10 mouse cellular contexts compared by ENCODE assay signal in the genomic region with DNA sequence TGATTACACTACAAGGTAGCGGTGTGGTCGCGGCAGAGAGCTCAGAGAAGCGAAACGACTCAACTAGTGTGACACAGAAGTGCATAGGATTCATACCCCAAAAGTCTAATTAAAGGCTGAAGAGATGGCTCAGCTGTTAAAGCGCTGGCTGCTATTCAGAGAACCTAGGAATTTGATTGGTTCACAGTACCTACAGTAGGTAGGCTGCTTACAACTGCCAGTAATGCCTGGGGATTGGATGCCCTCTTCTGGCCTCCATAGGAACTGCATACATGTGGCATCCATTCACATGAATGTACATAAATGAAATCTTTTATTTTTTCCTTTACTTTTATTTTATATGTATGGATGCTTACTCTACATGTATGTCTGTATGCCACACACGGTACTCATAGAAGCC. TPM values are rescaled to one million over a fixed set of nuclear protein-coding genes. Genes with fewer than 3 reads are reported as not detected.
DNase-seq lines count a peak whose midpoint lies in the region; ATAC-seq lines count a peak whose summit lies in the region.
"Had no signal": no experiment of that assay in that cellular context is flagged by ENCODE, and none has a peak within 500 bp of the region (broad histone marks: within the 10 kb centered on the region; RNA-seq: fewer than 3 reads in every experiment).

No protein-coding gene starts in this region.

- no peak overlapping the region for H3K9ac ChIP-seq in midbrain, embryonic 15.5 days
- H3K9ac ChIP-seq in liver, embryonic 13.5 days = no peak overlapping the region
- H3K9ac ChIP-seq: heart, embryonic 15.5 days; neural tube, embryonic 12.5 days had no signal

- peaks cover 12% of the 10 kb centered on the region for H3K4me1 ChIP-seq in midbrain, embryonic 10.5 days
- peaks cover 11% of the 10 kb centered on the region for H3K4me1 ChIP-seq in midbrain, embryonic 15.5 days
- H3K4me1 ChIP-seq in liver, embryonic 13.5 days (replicated peaks) = peaks cover 19% of the 10 kb centered on the region

- H3K27ac ChIP-seq in midbrain, embryonic 10.5 days (replicated peaks) = no peak overlapping the region
- H3K27ac ChIP-seq in midbrain, embryonic 15.5 days = no peak overlapping the region
- no peak overlapping the region for H3K27ac ChIP-seq in liver, embryonic 13.5 days
- H3K27ac ChIP-seq: heart, embryonic 15.5 days; neural tube, embryonic 12.5 days had no signal

- no peak overlapping the region for H3K4me2 ChIP-seq in midbrain, embryonic 15.5 days
- no peak overlapping the region for H3K4me2 ChIP-seq in liver, embryonic 13.5 days
- H3K4me2 ChIP-seq: heart, embryonic 15.5 days; neural tube, embryonic 12.5 days had no signal

- H3K27me3 ChIP-seq in midbrain, embryonic 10.5 days (ENCODE audit: low read depth, poor library complexity, severe bottlenecking) = peaks cover 37% of the 10 kb centered on the region
- H3K27me3 ChIP-seq in midbrain, embryonic 15.5 days (replicated peaks) = peaks cover 31% of the 10 kb centered on the region
- peaks cover 47% of the 10 kb centered on the region for H3K27me3 ChIP-seq in liver, embryonic 13.5 days

- no peak overlapping the region for H3K4me3 ChIP-seq in midbrain, embryonic 10.5 days
- no peak overlapping the region for H3K4me3 ChIP-seq in midbrain, embryonic 15.5 days
- H3K4me3 ChIP-seq in liver, embryonic 13.5 days (replicated peaks) = no peak overlapping the region
- H3K4me3 ChIP-seq: heart, embryonic 15.5 days; neural tube, embryonic 12.5 days had no signal

- no peaks in the 10 kb centered on the region for H3K36me3 ChIP-seq in midbrain, embryonic 10.5 days
- no peaks in the 10 kb centered on the region for H3K36me3 ChIP-seq in midbrain, embryonic 15.5 days (replicated peaks)
- H3K36me3 ChIP-seq in liver, embryonic 13.5 days = no peaks in the 10 kb centered on the region
- H3K36me3 ChIP-seq: heart, embryonic 15.5 days; neural tube, embryonic 12.5 days had no signal

- 24% methylated on average over 7 of the region's 7 CpGs for WGBS in midbrain, embryonic 10.5 days
- 31% methylated on average over 7 of the region's 7 CpGs for WGBS in midbrain, embryonic 15.5 days
- WGBS in liver, embryonic 13.5 days (ENCODE audit: insufficient replicate concordance) = 25% methylated on average over 7 of the region's 7 CpGs

- ATAC-seq in midbrain, embryonic 15.5 days (replicated peaks) = no peak
- no peak for ATAC-seq in liver, embryonic 13.5 days (ENCODE audit: low read depth)

- peak; percentile 51 to 86 for DNase-seq in adrenal gland, adult (ENCODE audit: inconsistent age in 2 of 2, low spot score in 1 of 2)
- DNase-seq in adrenal gland, postnatal 4 days (ENCODE audit: low spot score in 2 of 2) = no peak
- DNase-seq in midbrain, embryonic 10.5 days (ENCODE audit: low spot score) = peak; percentile 47
- peak; percentile 56 for DNase-seq in c-Kit-positive CD71-negative TER-119-negative erythroid progenitor cells, embryonic 14.5 days (ENCODE audit: low read depth)
- peak; percentile 42 to 64 for DNase-seq in heart, postnatal 14 days
- peak; percentile 38 for DNase-seq in liver, embryonic 13.5 days
- peak; percentile 60 for DNase-seq in right cerebral cortex, postnatal 4 days

- H3K9me3 ChIP-seq in midbrain, embryonic 10.5 days (replicated peaks) = no peaks in the 10 kb centered on the region
- H3K9me3 ChIP-seq in midbrain, embryonic 15.5 days = no peaks in the 10 kb centered on the region
- H3K9me3 ChIP-seq in liver, embryonic 13.5 days (replicated peaks) = no peaks in the 10 kb centered on the region
- H3K9me3 ChIP-seq: heart, embryonic 15.5 days; neural tube, embryonic 12.5 days had no signal

- intact Hi-C loops in heart, postnatal 14 days (cut with DNase I) = loop anchor here (1.0 to 5.0 kb wide), 2 partner anchors 26 to 34 kb away; a partner anchor contains a TSS

RNA-seq across cellular contexts. Expression of a gene that starts 3.7 kb away (rescaled TPM):
- total RNA-seq in adrenal gland, postnatal 4 days (2021) = 1 to 10 TPM; 2.9 to 5.6 TPM
- 0.43 and 0.96 TPM in 2 replicates for polyA plus RNA-seq in midbrain, embryonic 10.5 days (2016; fragmentation: Nextera tagmentation; extraction: Ambion mirVana)
- polyA plus RNA-seq in midbrain, embryonic 15.5 days (2015; fragmentation: Nextera tagmentation; extraction: Ambion mirVana) = 0.51 and 0.66 TPM in 2 replicates
- not detected for total RNA-seq in heart, postnatal 14 days (2021)
- 23.6 and 25.4 TPM in 2 replicates for polyA plus RNA-seq in liver, embryonic 13.5 days (2015; fragmentation: Nextera tagmentation; extraction: Ambion mirVana)

RNA-seq across cellular contexts. Expression of a gene that starts 33.1 kb away (rescaled TPM):
- total RNA-seq in adrenal gland, postnatal 4 days (2021) = 1 to 10 TPM; 5.5 to 7.0 TPM
- 0.17 and 0.20 TPM in 2 replicates for polyA plus RNA-seq in midbrain, embryonic 10.5 days (2016; fragmentation: Nextera tagmentation; extraction: Ambion mirVana)
- polyA plus RNA-seq in midbrain, embryonic 15.5 days (2015; fragmentation: Nextera tagmentation; extraction: Ambion mirVana) = 0.97 and 1.0 TPM in 2 replicates
- total RNA-seq in heart, postnatal 14 days (2021) = under 1 TPM; 0.15 to 0.69 TPM
- polyA plus RNA-seq in liver, embryonic 13.5 days (2015; fragmentation: Nextera tagmentation; extraction: Ambion mirVana) = 6.2 and 6.7 TPM in 2 replicates

RNA-seq across cellular contexts. Expression of a gene that starts 42.2 kb away (rescaled TPM):
- total RNA-seq in adrenal gland, postnatal 4 days (2021) = 100 to 1,000 TPM; 164 to 177 TPM
- polyA plus RNA-seq in midbrain, embryonic 10.5 days (2016; fragmentation: Nextera tagmentation; extraction: Ambion mirVana) = 382 and 401 TPM in 2 replicates
- 344 and 348 TPM in 2 replicates for polyA plus RNA-seq in midbrain, embryonic 15.5 days (2015; fragmentation: Nextera tagmentation; extraction: Ambion mirVana)
- total RNA-seq in heart, postnatal 14 days (2021) = 100 to 1,000 TPM; 168 to 178 TPM
- polyA plus RNA-seq in liver, embryonic 13.5 days (2015; fragmentation: Nextera tagmentation; extraction: Ambion mirVana) = 96.7 and 108 TPM in 2 replicates

RNA-seq across cellular contexts. Expression of a gene that starts 45.8 kb away (rescaled TPM):
- total RNA-seq in adrenal gland, postnatal 4 days (2021) = 1,000 to 10,000 TPM; 1,384 to 1,531 TPM
- 329 and 443 TPM in 2 replicates for polyA plus RNA-seq in midbrain, embryonic 10.5 days (2016; fragmentation: Nextera tagmentation; extraction: Ambion mirVana)
- polyA plus RNA-seq in midbrain, embryonic 15.5 days (2015; fragmentation: Nextera tagmentation; extraction: Ambion mirVana) = 288 and 345 TPM in 2 replicates
- 10 to 100 TPM; 37.3 to 52.0 TPM for total RNA-seq in heart, postnatal 14 days (2021)
- polyA plus RNA-seq in liver, embryonic 13.5 days (2015; fragmentation: Nextera tagmentation; extraction: Ambion mirVana) = 178 and 199 TPM in 2 replicates

Comparison
In these comparisons a context has a peak if more than half of its experiments do, and no peak if none do; other contexts are left out.
1. DNase-seq: peak in adrenal gland, adult (2 of 2), midbrain, embryonic 10.5 days (single experiment), c-Kit-positive CD71-negative TER-119-negative erythroid progenitor cells, embryonic 14.5 days (single experiment), heart, postnatal 14 days (2 of 2), liver, embryonic 13.5 days (single experiment) and right cerebral cortex, postnatal 4 days (single experiment); none in adrenal gland, postnatal 4 days (0 of 2).
2. RNA of a gene that starts 3.7 kb away (polyA plus RNA-seq): 23.6 to 25.4 TPM in liver, embryonic 13.5 days; 0.43 to 0.96 TPM in midbrain, embryonic 10.5 days and 0.51 to 0.66 TPM in midbrain, embryonic 15.5 days; every median in the first group is over 10 times any median in the second.